Mouse (Mus musculus) limb, embryonic 11.5 days (tissue): ENCODE measurements around the gene Galnt7. TPM values are rescaled to one million over a fixed set of nuclear protein-coding genes. Genes with fewer than 3 reads are reported as not detected.

ENCODE experiments used
- ATAC-seq: fragments of 200-750 bp; cut with Nextera tagmentation; 2 replicates; pipeline ENCODE4 v1.8.0; 2017; ENCODE audit warnings: low read depth; ENCODE audit not compliant: insufficient number of reproducible peaks, low FRiP score, low TSS enrichment
- DNase-seq: peaks from one replicate; pipeline ENCODE4 v3.0.0-alpha.2; 2015; ENCODE audit warnings: low spot score
- H3K27ac ChIP-seq: fragments of 300-500 bp; sonication (generic); replicated peaks from 2 replicates; pipeline ENCODE4 v1.5.1; 2014; ENCODE audit warnings: low read depth, mild to moderate bottlenecking, low read length
- H3K27me3 ChIP-seq: fragments of 300-500 bp; sonication (generic); 2 replicates; pipeline ENCODE4 v1.6.1; 2014; ENCODE audit warnings: mild to moderate bottlenecking, low read length, mixed read lengths; ENCODE audit not compliant: control insufficient read depth, insufficient read depth
- H3K36me3 ChIP-seq: fragments of 300-500 bp; sonication (generic); 2 replicates; pipeline ENCODE4 v1.6.1; 2014; ENCODE audit warnings: mild to moderate bottlenecking, low read length, moderate library complexity, mixed read lengths; ENCODE audit not compliant: control insufficient read depth, insufficient read depth
- H3K4me1 ChIP-seq: fragments of 300-500 bp; sonication (generic); 2 replicates; pipeline ENCODE4 v1.6.1; 2014; ENCODE audit warnings: low read length, mixed read lengths; ENCODE audit not compliant: control insufficient read depth, insufficient read depth
- H3K4me2 ChIP-seq: fragments of 300-500 bp; sonication (generic); 2 replicates; pipeline ENCODE4 v1.6.1; 2014; ENCODE audit warnings: low read depth, mild to moderate bottlenecking, moderate library complexity; ENCODE audit not compliant: severe bottlenecking
- H3K4me3 ChIP-seq: fragments of 300-500 bp; sonication (generic); 2 replicates; pipeline ENCODE4 v1.5.1; 2014; ENCODE audit warnings: low read depth, low read length
- H3K9ac ChIP-seq: fragments of 300-500 bp; sonication (generic); 2 replicates; pipeline ENCODE4 v1.6.1; 2014; ENCODE audit warnings: mild to moderate bottlenecking, low read length
- H3K9me3 ChIP-seq: fragments of 300-500 bp; sonication (generic); 2 replicates; pipeline ENCODE4 v1.6.1; 2016; ENCODE audit warnings: low read length; ENCODE audit not compliant: control insufficient read depth
- WGBS: fragments of 180-500 bp; shearing (Covaris S2); extraction: QIAGEN DNeasy Blood & Tissue Kit; methylation state at CpG from one replicate; pipeline ENCODE4 v1.1.7; 2014; 5-methylcytosine and 5-hydroxymethylcytosine counted together
- polyA plus RNA-seq: library from polyadenylated mRNA; unstranded; fragments of >200 nt; fragmentation: Nextera tagmentation; extraction: Ambion mirVana; gene quantifications from 2 replicates; pipeline ENCODE4 v1.2.1, GENCODE M21; 2014

Galnt7 gene
- polyA plus RNA-seq, 1 experiment from 2014 or later: 18.8 TPM

- no peak for ATAC-seq
- no peaks in the 10 kb centered on the region for H3K36me3 ChIP-seq
Measured at GRCm38 (mm10) chr8:57637599-57638280, 15.1 kb downstream of the Galnt7 start.

GRCm38 (mm10) chr8:57636698-57637097 is 16.1 kb downstream of the Galnt7 start:
- ATAC-seq (no peak), DNase-seq (no peak)
- H3K4me3 ChIP-seq: no peak overlapping the region
- no peaks in the 10 kb centered on the region for H3K27me3 ChIP-seq
- H3K4me2 ChIP-seq: no peak overlapping the region
- no peaks in the 10 kb centered on the region for H3K36me3 ChIP-seq
- no peaks in the 10 kb centered on the region for H3K9me3 ChIP-seq
- 0 out of 2 replicates have a peak, but pooled peaks cover 3% of the 10 kb centered on the region for H3K4me1 ChIP-seq
- 92% methylated on average over 11 of the region's 11 CpGs for WGBS
- H3K9ac ChIP-seq: no peak overlapping the region
- no peak overlapping the region for H3K27ac ChIP-seq

More at GRCm38 (mm10) chr8:57637599-57638280, 15.1 kb downstream of the Galnt7 start:
- DNase-seq: no peak
- H3K27me3 ChIP-seq: no peaks in the 10 kb centered on the region
- no peak overlapping the region for H3K4me3 ChIP-seq
- H3K9ac ChIP-seq: no peak overlapping the region
- no peak overlapping the region for H3K27ac ChIP-seq
- H3K4me2 ChIP-seq: no peak overlapping the region
- 88% methylated on average over 15 of the region's 15 CpGs for WGBS
- 0 out of 2 replicates have a peak, but pooled peaks cover 3% of the 10 kb centered on the region for H3K4me1 ChIP-seq
- no peaks in the 10 kb centered on the region for H3K9me3 ChIP-seq

DNA sequence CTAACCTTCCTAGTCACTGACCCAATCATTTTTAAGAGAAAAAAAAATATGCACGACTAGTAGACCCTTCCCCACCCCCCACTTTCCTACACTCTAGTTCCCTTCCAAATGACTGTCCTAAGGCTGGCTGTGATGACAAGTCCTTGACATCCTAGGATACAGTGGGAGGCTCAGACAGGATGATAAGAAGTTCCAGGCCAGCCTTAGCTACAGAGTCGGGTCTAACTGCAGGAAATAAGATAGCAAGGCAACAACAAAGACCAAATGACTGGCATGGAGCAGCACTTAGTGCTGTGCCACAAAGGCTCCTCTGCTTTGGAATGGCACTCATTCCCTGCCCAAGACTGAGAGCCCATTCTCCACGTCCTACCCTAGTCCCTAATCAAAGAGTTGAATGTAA is 16.6 kb downstream of the Galnt7 start:
- H3K9me3 ChIP-seq: no peaks in the 10 kb centered on the region
- no peak overlapping the region for H3K4me3 ChIP-seq
- no peak overlapping the region for H3K27ac ChIP-seq
- WGBS: 75% methylated on average over 3 of the region's 3 CpGs
- DNase-seq: no peak
- no peaks in the 10 kb centered on the region for H3K27me3 ChIP-seq
- 0 out of 2 replicates have a peak, but pooled peaks cover 3% of the 10 kb centered on the region for H3K4me1 ChIP-seq
- no peak overlapping the region for H3K9ac ChIP-seq
- no peak for ATAC-seq
- H3K4me2 ChIP-seq: no peak overlapping the region
- H3K36me3 ChIP-seq: no peaks in the 10 kb centered on the region

DNA sequence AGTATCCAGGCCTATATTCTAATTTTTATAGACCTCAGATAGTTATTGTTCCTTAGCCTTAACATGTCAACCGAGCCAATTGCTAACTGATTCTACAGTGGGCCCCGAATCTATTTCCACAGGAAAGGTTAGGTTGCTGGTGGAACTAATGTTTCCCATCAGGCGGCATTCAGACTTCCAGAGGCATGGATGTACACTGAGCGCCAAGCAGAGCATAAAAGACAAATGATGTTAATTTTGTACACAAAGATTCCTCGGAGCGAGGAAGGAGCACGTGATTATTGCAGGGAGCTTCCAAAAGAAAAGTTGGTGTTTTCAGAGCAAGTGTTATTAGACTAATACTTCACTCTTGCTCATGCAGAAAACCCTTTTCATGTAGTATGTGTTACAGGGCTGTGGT is 21.1 kb downstream of the Galnt7 start:
- H3K9me3 ChIP-seq: no peaks in the 10 kb centered on the region
- ATAC-seq: no peak
- no peak overlapping the region for H3K4me2 ChIP-seq
- H3K9ac ChIP-seq: no peak overlapping the region
- no peaks in the 10 kb centered on the region for H3K4me1 ChIP-seq
- 91% methylated on average over 7 of the region's 7 CpGs for WGBS
- no peaks in the 10 kb centered on the region for H3K36me3 ChIP-seq
- H3K4me3 ChIP-seq: no peak overlapping the region
- H3K27me3 ChIP-seq: no peaks in the 10 kb centered on the region
- no peak for DNase-seq
- H3K27ac ChIP-seq: no peak overlapping the region

- H3K36me3 ChIP-seq: no peaks in the 10 kb centered on the region
- H3K4me1 ChIP-seq: no peaks in the 10 kb centered on the region
- ATAC-seq: no peak
- no peak overlapping the region for H3K4me2 ChIP-seq
- 90% methylated on average over 8 of the region's 8 CpGs for WGBS
- DNase-seq: no peak
- H3K27ac ChIP-seq: no peak overlapping the region
- H3K9ac ChIP-seq: no peak overlapping the region
- H3K4me3 ChIP-seq: no peak overlapping the region
- H3K27me3 ChIP-seq: no peaks in the 10 kb centered on the region
- no peaks in the 10 kb centered on the region for H3K9me3 ChIP-seq
Measured at GRCm38 (mm10) chr8:57630148-57630547, 22.7 kb downstream of the Galnt7 start.

- H3K9ac ChIP-seq: no peak overlapping the region
- ATAC-seq (no peak), DNase-seq (no peak)
- H3K4me3 ChIP-seq: no peak overlapping the region
- WGBS: 90% methylated on average over 6 of the region's 6 CpGs
- no peaks in the 10 kb centered on the region for H3K9me3 ChIP-seq
- no peaks in the 10 kb centered on the region for H3K27me3 ChIP-seq
- H3K36me3 ChIP-seq: no peaks in the 10 kb centered on the region
- H3K4me2 ChIP-seq: no peak overlapping the region
- H3K27ac ChIP-seq: no peak overlapping the region
- H3K4me1 ChIP-seq: no peaks in the 10 kb centered on the region
Measured at GRCm38 (mm10) chr8:57628787-57629664, 23.8 kb downstream of the Galnt7 start.

DNA sequence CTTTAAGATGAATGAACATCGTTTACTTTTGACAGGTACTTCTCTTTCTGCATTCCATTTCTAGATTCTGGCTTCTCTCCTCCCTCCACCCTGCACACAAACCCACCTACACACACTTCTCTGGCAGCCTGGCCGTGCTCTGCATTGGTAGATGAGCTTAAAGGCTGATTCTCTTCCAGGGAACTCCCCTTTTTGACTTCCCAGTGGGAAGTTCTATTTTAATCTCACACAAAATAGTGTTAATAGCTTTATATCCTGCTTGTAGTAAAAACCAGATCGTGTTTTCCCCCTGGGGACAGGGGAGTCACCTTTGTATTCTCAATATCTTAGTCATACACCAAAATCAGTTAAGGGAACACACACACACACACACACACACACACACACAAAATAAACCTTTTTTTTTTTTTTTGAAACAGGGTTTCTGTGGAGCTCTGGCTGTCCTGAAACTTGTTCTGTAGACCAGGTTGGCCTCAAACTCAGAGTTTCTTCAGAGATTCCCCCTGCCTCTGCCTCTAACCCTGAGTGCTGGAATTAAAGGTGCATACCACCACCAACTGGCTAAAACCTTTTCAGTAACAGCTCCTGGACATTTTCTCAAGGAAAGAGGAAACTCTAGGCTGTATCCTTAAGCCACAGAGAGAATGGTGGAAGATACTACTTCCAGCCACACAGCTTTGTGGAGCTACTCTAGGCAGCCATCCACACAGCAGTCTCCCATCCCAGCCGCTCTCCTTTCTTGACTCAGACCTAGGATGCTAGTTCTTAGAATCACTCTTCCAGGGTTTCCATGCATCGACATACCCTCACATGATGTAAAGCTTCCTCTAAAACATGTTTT is 24.7 kb downstream of the Galnt7 start:
- no peak for ATAC-seq
- Histone ChIP-seq H3K27ac (no peak overlapping the region), H3K27me3 (no peaks in the 10 kb centered on the region), H3K9ac (no peak overlapping the region), H3K36me3 (no peaks in the 10 kb centered on the region), H3K4me1 (no peaks in the 10 kb centered on the region), H3K9me3 (no peaks in the 10 kb centered on the region), H3K4me3 (no peak overlapping the region), H3K4me2 (no peak overlapping the region)
- WGBS: 80% methylated on average over 5 of the region's 5 CpGs
- no peak for DNase-seq

- H3K4me1 ChIP-seq: no peaks in the 10 kb centered on the region
- no peaks in the 10 kb centered on the region for H3K36me3 ChIP-seq
- no peak overlapping the region for H3K4me3 ChIP-seq
- H3K27ac ChIP-seq: no peak overlapping the region
- DNase-seq (no peak), ATAC-seq (no peak)
- H3K27me3 ChIP-seq: no peaks in the 10 kb centered on the region
- H3K9ac ChIP-seq: no peak overlapping the region
- no peak overlapping the region for H3K4me2 ChIP-seq
- no peaks in the 10 kb centered on the region for H3K9me3 ChIP-seq
- WGBS: 92% methylated on average over 4 of the region's 4 CpGs
Measured at GRCm38 (mm10) chr8:57623955-57624354, 28.9 kb downstream of the Galnt7 start.
